Mouse (Mus musculus) embryo, embryonic 10 days (tissue): ENCODE measurements around the gene Zmiz1.
A peak's percentile ranks its signal among the peaks of the same experiment; 100 is the strongest.

Source experiments
- DNase-seq: peaks from one replicate; pipeline ENCODE4 v3.0.0-alpha.2; 2015; ENCODE audit warnings: low spot score

Zmiz1 gene

GRCm38 (mm10) chr14:25492567-25493279, 33.7 kb downstream of the Zmiz1 start:
- no peak for DNase-seq

DNA sequence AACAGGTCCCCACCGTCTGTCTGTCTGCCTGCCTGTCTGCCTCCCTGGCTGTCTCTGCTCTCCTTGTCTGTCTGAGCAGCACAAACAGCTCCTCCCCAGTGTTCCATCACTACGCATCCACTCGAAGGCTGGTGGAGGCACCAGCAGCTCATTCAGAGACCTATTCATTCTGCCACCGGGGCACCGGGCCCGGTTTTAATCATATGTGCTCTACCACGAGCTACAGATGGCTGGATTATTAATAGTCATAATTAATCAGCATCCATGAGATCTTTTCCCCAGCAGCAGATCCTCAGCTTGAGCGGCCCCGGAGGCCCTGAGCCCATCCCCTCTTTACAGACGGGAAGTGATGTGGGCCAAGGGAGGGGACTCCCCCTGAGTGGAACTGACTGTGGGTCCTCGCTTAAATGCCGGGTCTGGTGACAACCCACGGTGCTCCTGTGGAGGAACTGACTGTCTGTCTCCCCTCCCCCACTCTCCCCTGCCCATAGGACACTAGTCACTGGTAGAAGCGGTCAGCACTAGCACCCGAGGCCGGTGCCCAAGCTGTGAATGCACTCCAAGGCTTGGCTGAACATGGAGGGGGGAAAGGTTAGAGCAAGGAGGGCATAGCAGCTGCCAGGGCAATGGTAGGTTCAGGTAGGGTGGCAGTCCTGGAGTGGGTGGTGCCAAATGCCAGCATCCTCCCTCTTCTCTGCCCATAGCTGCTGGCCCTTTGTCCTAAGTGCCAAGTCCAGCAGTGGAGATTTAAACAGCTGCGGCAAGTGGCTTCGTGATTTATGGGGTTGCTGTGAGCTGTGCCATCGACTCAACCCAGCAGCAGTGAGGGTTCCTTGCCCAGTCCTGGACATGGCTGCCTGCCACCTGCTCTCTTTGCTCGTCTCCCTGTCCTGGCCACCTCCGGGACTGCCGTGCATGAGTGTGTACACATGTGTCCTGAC, 34.6 kb downstream of the Zmiz1 start:
- no peak for DNase-seq

- DNase-seq: no peak
These were observed 35.8 kb downstream of the Zmiz1 start for GRCm38 (mm10) chr14:25494778-25495177.

DNA sequence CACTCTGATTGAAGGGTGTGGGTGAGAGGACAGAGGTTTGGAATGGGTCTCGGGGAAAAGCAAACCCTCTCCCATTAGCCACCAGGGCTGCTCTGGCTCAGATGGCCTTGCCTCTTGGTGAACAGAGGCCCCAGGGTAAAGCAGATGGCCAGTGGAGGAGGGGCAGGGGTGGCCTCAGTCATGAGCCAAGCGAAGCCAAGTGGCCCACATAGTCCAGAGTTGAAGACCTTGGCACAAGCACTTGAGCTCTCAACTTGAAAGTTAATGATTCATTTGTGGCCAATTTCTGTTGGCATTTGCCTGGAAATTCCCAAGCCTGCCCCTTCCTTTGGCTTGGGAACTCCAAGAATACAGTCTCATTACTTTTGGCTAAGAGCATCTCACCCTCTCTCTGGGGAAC, 37.1 kb downstream of the Zmiz1 start:
- DNase-seq: no peak

DNA sequence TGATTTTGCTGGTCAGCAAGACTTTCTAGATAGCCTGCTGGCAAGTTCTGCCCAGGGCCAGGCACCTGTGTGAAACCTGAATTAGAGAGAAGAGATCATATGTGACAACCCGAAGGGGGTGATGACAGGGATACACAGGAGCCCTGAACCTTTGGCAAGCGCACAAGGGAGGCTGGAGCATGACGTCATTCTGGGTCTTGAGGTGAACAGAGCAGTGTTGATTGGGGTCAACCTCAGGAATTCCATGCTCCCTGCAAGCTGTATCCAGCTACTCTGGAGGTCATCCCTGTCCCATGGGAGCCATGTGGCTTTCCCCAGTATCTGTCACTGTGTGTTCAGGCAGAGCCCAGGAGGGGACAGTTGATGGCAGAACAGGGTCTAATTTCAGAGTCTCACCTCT, 38.0 kb downstream of the Zmiz1 start:
- DNase-seq: peak; percentile 48

GRCm38 (mm10) chr14:25497596-25497995, 38.6 kb downstream of the Zmiz1 start:
- peak; percentile 54 for DNase-seq

GRCm38 (mm10) chr14:25498367-25498766, 39.4 kb downstream of the Zmiz1 start:
- no peak for DNase-seq

GRCm38 (mm10) chr14:25499526-25499925, 40.5 kb downstream of the Zmiz1 start:
- DNase-seq: no peak

DNA sequence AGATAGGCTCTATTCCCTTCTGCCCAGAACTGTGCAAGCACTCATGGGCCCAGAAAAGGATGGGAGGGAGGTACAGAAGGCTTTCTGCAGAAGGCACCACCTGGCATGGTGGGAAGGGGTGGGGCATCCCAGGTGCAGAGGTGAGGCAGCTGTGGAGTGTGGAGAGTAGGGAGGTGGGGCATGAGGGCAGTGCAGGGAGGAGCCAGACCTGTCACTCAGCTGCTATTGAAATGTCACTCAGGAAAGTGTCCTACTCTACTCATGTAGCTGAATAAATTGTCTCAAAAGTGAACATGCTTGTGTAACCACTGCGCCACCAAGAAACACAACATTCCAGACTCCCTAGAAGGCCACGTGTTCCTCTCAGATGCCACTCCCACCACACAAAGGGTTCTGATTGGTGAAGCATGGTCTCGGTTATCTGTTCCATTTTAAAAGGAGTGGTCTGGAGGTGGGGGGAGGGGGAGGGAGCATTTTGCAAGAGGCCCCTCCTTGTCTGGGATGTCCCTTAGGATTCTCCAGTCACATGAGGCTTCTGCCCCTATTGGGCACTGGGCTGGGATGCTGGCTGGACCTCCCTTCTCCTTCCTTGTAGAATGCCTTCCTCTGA, 41.6 kb downstream of the Zmiz1 start:
- no peak for DNase-seq

DNA sequence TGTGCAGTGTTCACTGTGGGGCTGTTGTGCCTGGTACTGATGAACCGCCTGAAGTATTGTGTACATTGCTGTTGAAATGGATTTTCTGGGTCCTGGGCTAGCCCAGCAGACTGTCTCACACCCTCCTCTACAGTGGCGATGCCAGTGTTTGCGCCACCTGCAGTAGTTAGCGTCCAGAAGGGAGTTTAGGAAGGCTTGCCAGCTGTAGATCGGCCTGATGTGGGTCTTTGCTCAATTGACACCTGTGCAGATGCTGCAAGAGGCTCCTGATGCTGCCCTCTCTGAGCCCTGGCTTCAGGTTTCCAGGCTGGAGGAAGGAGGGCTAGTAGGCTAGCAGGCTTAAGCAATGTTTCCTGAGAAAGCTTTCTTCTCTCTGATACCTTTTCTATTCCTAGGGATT, 42.5 kb downstream of the Zmiz1 start:
- no peak for DNase-seq

DNA sequence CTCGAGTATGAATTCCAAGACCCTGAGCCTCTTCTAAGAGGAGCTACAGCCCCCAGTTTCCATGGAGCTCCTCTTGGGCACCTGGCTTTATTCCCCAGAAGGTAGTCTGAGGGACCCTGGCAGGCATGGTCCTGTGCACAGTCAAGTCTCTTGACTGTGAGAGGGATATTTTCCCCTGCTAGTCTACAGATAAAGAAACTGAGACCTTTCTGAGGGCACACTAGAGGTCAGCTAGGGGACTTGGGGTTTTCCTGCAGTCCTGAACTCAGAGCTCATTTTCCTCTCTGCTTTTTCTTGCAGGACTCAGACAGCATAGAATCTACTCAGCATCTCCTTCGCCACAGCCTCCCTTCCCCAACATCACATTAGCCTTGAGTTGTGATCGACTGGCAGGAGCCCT, 43.4 kb downstream of the Zmiz1 start:
- no peak for DNase-seq

DNA sequence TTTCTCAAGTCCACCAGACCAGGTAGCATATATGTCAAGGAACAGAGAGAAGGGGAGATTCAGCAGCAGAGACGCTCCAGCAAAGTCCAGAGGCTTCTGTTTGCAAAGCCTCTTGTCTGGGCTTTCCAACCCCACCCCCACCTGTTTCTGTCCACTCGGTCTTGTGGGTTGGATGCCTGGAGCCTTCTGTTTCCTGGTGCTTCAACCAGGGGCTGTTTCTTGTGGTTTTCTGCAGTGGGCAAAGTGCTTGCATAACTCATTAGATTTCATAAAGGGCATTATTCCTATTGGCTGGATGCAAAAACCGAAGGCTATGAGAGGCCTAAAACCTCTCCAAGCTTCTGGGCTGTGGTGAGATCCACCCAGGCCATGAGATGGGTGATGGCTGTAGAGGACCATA, 45.3 kb downstream of the Zmiz1 start:
- DNase-seq: no peak

DNA sequence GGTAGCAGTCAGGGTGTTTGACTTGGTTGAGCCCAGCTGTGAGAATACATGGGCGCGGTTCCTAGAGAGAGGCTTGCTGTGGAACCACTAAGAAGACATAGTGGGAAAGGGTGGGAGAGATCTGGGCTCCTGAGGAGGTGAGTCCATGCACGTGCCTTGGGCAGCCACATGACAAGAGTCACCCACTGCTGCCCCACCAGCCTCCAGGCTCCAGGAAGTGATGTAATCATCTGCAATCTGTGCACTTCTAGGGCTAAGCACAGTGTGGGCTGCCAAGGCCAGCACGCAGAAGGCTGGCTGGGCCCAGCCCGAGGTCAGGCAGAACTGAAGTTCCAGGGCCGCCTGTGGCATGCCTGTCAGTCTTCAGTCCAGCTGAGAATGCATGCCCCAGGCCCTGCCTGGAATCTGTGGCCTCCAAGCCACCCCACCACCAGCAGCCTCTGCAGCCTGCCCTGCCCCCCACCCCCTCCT, 46.3 kb downstream of the Zmiz1 start:
- DNase-seq: no peak

- DNase-seq: no peak
These were observed 49.2 kb downstream of the Zmiz1 start for GRCm38 (mm10) chr14:25508111-25508756.

GRCm38 (mm10) chr14:25508757-25509139, 49.8 kb downstream of the Zmiz1 start:
- DNase-seq: no peak

- DNase-seq: no peak
These were observed 50.6 kb downstream of the Zmiz1 start for GRCm38 (mm10) chr14:25509450-25510129.

- DNase-seq: no peak
These were observed 51.4 kb downstream of the Zmiz1 start for GRCm38 (mm10) chr14:25510362-25510761.

GRCm38 (mm10) chr14:25510987-25511386, 52.0 kb downstream of the Zmiz1 start:
- DNase-seq: no peak

- DNase-seq: no peak
These were observed 52.6 kb downstream of the Zmiz1 start for GRCm38 (mm10) chr14:25511564-25511963.

DNA sequence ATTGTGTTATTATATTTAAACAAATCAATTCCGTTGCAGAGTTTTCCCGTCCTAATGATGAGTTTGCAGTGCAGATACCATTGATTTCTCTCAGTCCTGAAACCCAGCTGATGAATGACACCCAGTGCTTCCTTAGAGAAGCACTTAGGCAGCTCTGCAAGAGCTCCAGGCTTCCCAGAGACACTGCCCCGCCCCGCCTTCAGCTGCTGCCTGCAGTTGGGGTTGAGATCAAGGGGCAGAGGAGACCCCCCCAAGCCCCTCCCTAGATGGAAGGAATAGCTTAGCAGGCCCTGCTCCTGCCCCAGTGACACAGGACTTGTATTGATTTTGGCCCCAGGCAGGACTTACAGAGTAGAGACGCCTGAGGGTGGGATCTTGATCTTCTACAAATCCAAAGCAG, 53.0 kb downstream of the Zmiz1 start:
- DNase-seq: no peak

DNA sequence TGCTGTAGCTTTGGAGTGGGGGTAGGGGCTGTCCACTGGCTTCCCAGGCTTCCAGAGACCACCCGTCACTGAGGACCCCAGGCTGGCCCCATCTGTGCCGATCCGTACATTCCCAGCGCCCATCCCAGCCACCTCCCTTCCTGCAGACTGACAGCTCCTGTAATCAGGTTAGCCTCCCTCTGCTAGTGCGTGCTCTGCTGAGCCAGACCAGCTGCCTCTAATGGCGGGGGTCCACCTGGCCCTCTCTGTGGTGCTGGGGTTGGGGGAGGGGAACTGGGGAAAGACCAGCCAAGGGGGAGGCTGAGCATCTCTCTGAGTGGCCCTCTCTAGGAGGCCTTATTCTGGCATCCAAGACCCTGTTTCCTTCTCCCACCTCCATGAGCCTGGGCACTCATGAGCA, 53.8 kb downstream of the Zmiz1 start:
- no peak for DNase-seq

GRCm38 (mm10) chr14:25513496-25513895, 54.5 kb downstream of the Zmiz1 start:
- DNase-seq: no peak
